Mouse (Mus musculus) lung, embryonic 14.5 days (tissue): Measurements from ENCODE around the gene Ccnb1ip1. TPM values are rescaled to one million over a fixed set of nuclear protein-coding genes. Genes with fewer than 3 reads are reported as not detected.

Source experiments
- ATAC-seq: fragments of 200-750 bp; cut with Nextera tagmentation; 2 replicates; pipeline ENCODE4 v1.8.0; 2017; ENCODE audit warnings: mild to moderate bottlenecking, moderate TSS enrichment, moderate library complexity; ENCODE audit not compliant: insufficient read depth
- DNase-seq: peaks from one replicate; pipeline ENCODE4 v3.0.0-alpha.2; 2015
- H3K27ac ChIP-seq: fragments of 300-500 bp; sonication (generic); 2 replicates; pipeline ENCODE4 v1.5.1; 2014; ENCODE audit warnings: low read depth, mild to moderate bottlenecking, moderate library complexity
- H3K27me3 ChIP-seq: fragments of 300-500 bp; sonication (generic); 2 replicates; pipeline ENCODE4 v1.6.1; 2014; ENCODE audit warnings: low read length, control low read depth; ENCODE audit not compliant: insufficient read depth
- H3K36me3 ChIP-seq: fragments of 300-500 bp; sonication (generic); 2 replicates; pipeline ENCODE4 v1.6.1; 2014; ENCODE audit warnings: control low read depth; ENCODE audit not compliant: insufficient read depth
- H3K4me1 ChIP-seq: fragments of 300-500 bp; sonication (generic); 2 replicates; pipeline ENCODE4 v1.6.1; 2014; ENCODE audit warnings: antibody characterized with exemption, control low read depth; ENCODE audit not compliant: insufficient read depth
- H3K4me2 ChIP-seq: fragments of 300-500 bp; sonication (generic); 2 replicates; pipeline ENCODE4 v1.6.1; 2014; ENCODE audit warnings: mild to moderate bottlenecking
- H3K4me3 ChIP-seq: fragments of 300-500 bp; sonication (generic); 2 replicates; pipeline ENCODE4 v1.5.1; 2014; ENCODE audit warnings: low read depth, low read length
- H3K9ac ChIP-seq: fragments of 300-500 bp; sonication (generic); 2 replicates; pipeline ENCODE4 v1.6.1; 2014
- H3K9me3 ChIP-seq: fragments of 300-500 bp; sonication (generic); 2 replicates; pipeline ENCODE4 v1.6.1; 2016; ENCODE audit warnings: low read depth, low read length, control low read depth
- CTCF ChIP-seq: IDR thresholded peaks from 2 replicates; pipeline ENCODE4 v1.5.1; 2016; ENCODE audit warnings: antibody characterized with exemption, low read depth
- WGBS: fragments of 180-500 bp; shearing (Covaris S2); extraction: QIAGEN DNeasy Blood & Tissue Kit; methylation state at CpG from one replicate; pipeline ENCODE4 v1.1.7; 2014; 5-methylcytosine and 5-hydroxymethylcytosine counted together
- polyA plus RNA-seq: library from polyadenylated mRNA; unstranded; fragments of >200 nt; fragmentation: Nextera tagmentation; extraction: Ambion mirVana; gene quantifications from 2 replicates; pipeline ENCODE4 v1.2.1, GENCODE M21; 2014

Gene Ccnb1ip1
- polyA plus RNA-seq, 1 experiment from 2014 or later = not detected

- Histone ChIP-seq H3K9ac (no peak overlapping the region), H3K36me3 (no peaks in the 10 kb centered on the region)
Observed at GRCm38 (mm10) chr14:50740334-50740733, 67.2 kb downstream of the Ccnb1ip1 start.

More at GRCm38 (mm10) chr14:50740334-50740733, 67.2 kb downstream of the Ccnb1ip1 start:
- DNase-seq = no peak
- H3K9me3 ChIP-seq = no peaks in the 10 kb centered on the region
- 64% methylated on average over 2 of the region's 2 CpGs for WGBS
- H3K27ac ChIP-seq = no peak overlapping the region
- H3K4me1 ChIP-seq = no peaks in the 10 kb centered on the region
- H3K4me3 ChIP-seq = no peak overlapping the region
- H3K4me2 ChIP-seq = no peak overlapping the region
- ATAC-seq = no peak
- no peaks in the 10 kb centered on the region for H3K27me3 ChIP-seq
- TF ChIP-seq CTCF = no peak

Other genes starting within 250 kb of the Ccnb1ip1 start
- gene Olfr744, start 192.9 kb downstream of the Ccnb1ip1 start, polyA plus RNA-seq = not detected in 2 replicates
- gene Olfr745, start 168.3 kb downstream of the Ccnb1ip1 start, polyA plus RNA-seq = not detected in 2 replicates
- gene Olfr746, start 160.6 kb downstream of the Ccnb1ip1 start, polyA plus RNA-seq = not detected in 2 replicates
- not detected in 2 replicates for gene Olfr747, start 114.5 kb downstream of the Ccnb1ip1 start, polyA plus RNA-seq
- gene Olfr748, start 100.4 kb downstream of the Ccnb1ip1 start, polyA plus RNA-seq = not detected in 2 replicates
- not detected in 2 replicates for gene Olfr749, start 62.6 kb downstream of the Ccnb1ip1 start, polyA plus RNA-seq
- 68.3 and 68.6 TPM in 2 replicates for gene Ttc5, start 22.2 kb downstream of the Ccnb1ip1 start, polyA plus RNA-seq
- 71.0 and 74.7 TPM in 2 replicates for gene Parp2, start 109 bp upstream of the Ccnb1ip1 start, polyA plus RNA-seq
- gene Tep1, start 62.8 kb upstream of the Ccnb1ip1 start, polyA plus RNA-seq = 6.1 and 7.2 TPM in 2 replicates
- 0.26 and 0.29 TPM in 2 replicates for gene Klhl33, start 89.8 kb upstream of the Ccnb1ip1 start, polyA plus RNA-seq
- 164 and 183 TPM in 2 replicates for gene Osgep, start 117.2 kb upstream of the Ccnb1ip1 start, polyA plus RNA-seq
- gene Apex1, start 117.2 kb upstream of the Ccnb1ip1 start, polyA plus RNA-seq = 272 and 273 TPM in 2 replicates
- 45.6 and 47.1 TPM in 2 replicates for gene Pip4p1, start 123.1 kb upstream of the Ccnb1ip1 start, polyA plus RNA-seq
- 64.4 and 67.0 TPM in 2 replicates for gene Pnp, start 123.3 kb upstream of the Ccnb1ip1 start, polyA plus RNA-seq
- not detected in 2 replicates for gene Gm49342, start 136.8 kb upstream of the Ccnb1ip1 start, polyA plus RNA-seq
- gene Pnp2, start 148.3 kb upstream of the Ccnb1ip1 start, polyA plus RNA-seq = 0.42 and 0.76 TPM in 2 replicates
- 0.45 TPM in 1 of 2 replicates, not detected in the other for gene Rnase10, start 200.0 kb upstream of the Ccnb1ip1 start, polyA plus RNA-seq
- not detected in 2 replicates for gene Rnase9, start 234.1 kb upstream of the Ccnb1ip1 start, polyA plus RNA-seq
- not detected in 2 replicates for gene Rnase11, start 242.4 kb upstream of the Ccnb1ip1 start, polyA plus RNA-seq
- gene Rnase12, start 249.9 kb upstream of the Ccnb1ip1 start, polyA plus RNA-seq = not detected in 2 replicates